Mouse (Mus musculus) adrenal gland, adult 8-10 months (tissue): ENCODE measurements around the gene Gm17482. TPM values are rescaled to one million over a fixed set of nuclear protein-coding genes. Genes with fewer than 3 reads are reported as not detected.

ENCODE experiments used
- DNase-seq: peaks from one replicate; pipeline ENCODE4 v3.0.0; 2022
- total RNA-seq, 4 experiments: library from RNA; stranded (reverse); gene quantifications; 2 replicates each; pipeline ENCODE4 v1.2.4; 2022

Gm17482 gene
- total RNA-seq, 4 experiments from 2014 or later, result not detected

DNA sequence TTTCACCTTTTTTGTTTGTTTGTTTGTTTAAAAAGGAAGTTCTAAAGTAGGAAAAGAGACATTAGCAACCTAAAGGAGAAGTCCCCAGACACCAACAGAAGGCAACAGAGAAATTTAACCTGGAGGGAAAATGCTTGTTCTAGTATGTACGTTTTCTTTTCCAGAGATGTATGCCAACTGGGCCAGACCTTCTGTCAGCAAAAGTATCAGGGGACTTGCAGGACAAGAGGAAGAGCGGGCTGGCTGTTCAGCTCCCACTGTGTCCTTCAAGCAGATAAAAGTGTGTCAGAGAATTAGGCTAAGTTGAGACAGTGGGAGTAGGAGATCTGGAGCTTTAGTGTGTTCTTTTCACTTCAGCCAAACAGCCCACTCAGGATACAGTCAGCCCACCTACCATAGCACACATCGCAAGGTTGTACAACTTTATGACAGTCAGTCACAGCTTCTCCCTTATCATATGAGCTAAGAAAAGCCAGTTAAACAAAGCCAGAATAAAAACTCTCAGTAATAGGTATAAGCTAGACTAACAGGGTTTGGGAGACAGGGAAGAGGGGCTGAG, 18.4 kb downstream of the Gm17482 start:
- no peak for DNase-seq

DNA sequence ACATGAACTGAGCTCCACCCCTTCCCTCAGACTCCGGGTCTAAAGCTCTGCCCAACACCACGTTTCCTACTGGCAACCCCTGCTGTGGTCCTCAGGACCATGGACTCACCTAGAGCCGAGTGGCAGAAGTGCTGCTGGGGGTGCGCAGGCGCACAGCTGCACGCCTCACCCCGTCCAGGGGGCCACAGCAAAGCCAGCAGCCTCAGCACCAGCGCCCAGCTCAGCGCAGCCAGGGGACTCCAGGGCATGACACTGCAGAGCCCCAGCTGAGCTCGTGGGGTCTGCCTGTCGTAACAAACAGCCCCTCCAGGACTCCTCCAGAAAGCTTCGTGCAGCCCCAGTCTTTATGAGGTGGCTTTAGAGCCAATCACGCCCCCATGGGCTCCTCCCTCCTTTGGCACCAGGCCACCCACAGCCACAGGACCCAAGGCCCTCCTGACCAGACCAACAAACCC, 24.4 kb downstream of the Gm17482 start:
- DNase-seq, result no peak

DNA sequence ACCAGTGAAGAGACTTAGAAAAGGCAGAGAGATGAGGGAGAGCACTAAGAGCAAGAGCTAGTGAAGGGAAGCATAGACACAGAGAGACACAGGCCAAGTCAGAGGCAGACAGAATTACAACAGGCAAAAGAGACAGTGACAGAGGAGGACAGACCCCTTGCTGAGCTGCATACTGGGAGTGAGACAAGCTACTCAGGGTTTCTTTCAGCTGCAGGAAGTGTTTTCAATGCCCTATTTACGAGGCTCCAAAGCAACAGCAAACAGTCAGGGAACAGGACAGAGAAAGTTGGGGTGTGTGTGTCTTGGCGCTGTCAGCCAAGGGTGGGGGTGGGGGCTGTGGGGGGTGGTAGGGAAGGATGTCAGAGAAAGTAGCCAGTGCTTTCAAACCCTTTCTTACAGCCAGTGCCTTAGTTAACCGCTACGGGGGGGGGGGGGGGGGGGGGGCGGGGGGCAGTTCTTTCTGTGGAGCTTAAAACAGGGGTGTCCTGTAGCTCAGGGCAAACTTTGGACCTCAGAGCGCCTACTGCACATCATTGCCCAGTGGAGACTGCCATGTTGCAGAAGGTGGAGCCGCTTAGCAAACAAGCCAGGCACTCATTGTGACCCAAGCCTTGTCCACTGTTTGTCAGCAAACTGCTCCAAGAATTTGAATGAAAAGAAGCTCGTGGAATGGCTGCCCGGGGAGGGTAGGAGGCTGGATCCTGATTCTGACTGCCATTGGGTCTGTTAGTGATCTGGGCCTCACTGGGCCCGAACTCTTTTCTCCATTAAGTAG, 25.1 kb downstream of the Gm17482 start, which contains the start of gene Timp4:
Timp4 (minus strand) TSS at position 107 of the 775 bp plus-strand sequence.
- DNase-seq, result no peak

DNA sequence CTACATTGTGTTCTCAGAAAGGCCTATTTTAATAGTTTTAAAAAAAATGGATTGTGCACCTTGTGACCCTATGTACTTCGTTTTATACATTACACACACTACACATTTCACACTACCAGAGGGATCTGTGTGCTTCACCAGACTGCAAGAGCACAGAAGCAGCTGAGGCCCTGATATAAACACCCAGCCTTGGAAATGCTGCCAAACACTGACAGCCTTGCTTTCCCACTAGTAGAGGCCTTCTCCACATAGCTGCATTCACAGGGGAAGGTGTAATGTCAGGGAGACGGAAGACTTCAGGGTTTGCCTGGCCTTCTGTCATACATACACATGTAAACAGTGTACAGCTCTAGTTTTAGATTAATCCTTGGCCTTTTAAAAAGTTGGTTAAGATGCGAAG, 28.0 kb downstream of the Gm17482 start:
- DNase-seq, result no peak

DNA sequence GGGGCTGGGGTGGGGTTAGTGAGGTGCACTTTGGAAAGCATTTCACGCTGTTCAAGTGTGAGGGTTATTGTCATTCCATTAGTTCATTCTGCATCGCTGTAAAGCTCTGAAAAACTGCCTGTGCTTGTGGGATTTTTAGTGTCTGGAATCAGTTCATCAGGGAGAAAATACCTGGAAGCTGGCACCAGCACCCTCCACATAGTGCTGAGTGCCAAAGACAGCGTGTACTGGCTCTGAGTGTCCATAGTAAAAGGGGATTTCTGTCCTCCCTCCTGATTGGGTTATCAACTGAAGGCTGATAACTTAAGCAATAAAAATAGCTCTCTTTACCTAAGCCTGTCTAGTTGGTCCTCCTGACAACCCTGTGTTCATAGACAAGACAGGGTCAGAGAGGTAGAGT, 33.4 kb downstream of the Gm17482 start:
- DNase-seq, result no peak

DNA sequence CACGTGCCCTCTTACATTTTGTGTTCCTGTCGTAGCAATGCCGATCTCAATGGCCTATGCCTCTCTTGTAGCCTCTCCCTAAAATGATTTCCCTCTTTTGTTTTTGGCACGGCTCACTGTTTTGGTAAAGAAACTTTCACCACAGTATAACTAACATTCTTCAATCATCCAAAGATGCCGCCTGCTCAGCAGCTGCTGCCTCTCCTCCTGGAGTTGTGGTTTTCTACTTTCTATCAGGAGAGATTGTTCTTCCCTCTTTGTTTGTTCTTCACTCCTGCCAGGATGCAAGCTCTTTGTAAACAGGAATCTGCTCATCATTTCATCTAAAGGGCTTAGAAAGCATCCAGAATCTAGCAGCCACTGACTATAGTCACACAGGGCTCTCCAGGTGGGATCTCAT, 39.6 kb downstream of the Gm17482 start:
- no peak for DNase-seq

DNA sequence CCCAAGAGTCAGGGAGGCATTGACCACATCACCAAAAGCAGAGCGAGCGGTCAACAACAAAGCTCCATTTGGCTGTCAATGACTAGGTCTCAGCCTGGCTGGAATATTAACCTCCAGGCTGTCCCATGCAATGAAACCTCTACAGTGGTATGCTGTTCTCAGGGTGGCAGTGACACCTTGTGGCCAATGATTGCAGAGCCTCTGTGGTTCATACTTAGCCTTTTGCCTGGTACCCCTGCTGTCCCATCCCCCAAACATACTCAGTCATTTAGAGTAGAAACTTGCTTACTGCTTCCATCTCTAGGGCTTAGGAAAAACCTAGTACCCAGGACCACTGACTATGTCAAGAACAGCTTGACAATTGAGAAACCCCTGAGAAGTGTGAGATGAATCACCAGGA, 40.8 kb downstream of the Gm17482 start:
- peak; percentile 65 for DNase-seq

DNA sequence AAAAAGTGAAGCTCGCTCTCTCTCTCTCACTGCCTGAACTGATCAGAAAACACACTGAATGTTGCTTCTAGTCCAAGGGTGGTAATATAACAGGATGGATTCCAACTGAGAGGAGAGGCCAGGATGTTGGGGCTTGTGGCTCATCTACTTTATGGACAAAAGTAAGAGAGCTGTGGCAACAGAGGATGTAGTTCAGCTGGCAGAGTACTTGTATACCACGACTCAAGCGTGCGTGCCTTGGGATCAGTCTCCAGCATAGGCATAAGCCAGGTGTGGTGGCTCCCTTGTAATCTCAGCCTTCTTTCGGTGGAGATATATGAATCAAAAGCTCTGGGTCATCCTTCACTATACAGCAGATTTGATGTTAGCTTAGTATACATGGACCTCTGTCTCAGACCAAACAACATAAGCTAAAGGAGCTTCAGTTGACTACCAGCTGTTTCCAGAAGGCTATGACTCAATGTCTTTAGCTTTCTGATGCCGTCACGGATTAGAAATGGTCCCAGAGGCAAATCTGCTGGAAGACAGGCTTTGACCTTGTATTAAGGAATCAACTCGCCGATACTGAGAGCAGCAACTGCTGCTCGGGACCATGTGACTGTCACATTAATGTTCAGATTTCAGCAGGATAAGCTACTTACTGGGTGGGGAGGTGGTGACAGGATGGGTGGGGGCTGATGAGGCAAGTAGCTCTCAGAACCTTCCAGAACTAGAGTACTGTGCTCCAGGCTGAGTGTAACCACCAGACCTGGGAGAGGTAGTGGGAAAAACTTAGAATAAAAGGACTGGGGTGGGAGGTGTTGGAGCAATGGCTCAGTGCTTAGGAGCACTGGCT, 41.6 kb downstream of the Gm17482 start:
- no peak for DNase-seq

DNA sequence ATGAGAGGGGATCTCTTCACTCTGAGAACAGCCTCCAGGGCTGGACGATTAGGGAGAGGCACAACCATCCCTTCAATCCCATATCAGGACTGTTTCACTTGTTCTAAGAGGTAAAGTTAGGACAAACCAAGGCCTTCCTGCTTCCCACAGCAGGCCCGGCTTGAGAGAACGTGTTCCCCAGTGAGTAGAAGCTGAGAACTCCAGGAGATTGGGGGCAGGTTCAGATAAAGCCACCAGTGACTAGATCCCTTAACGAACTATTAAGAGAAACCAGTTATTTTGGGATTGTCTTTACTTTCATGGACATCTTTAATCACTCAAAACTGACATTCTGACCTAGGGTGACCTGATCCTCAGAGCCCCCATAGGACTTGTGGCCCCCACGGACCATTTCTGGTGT, 42.4 kb downstream of the Gm17482 start:
- DNase-seq, result no peak

DNA sequence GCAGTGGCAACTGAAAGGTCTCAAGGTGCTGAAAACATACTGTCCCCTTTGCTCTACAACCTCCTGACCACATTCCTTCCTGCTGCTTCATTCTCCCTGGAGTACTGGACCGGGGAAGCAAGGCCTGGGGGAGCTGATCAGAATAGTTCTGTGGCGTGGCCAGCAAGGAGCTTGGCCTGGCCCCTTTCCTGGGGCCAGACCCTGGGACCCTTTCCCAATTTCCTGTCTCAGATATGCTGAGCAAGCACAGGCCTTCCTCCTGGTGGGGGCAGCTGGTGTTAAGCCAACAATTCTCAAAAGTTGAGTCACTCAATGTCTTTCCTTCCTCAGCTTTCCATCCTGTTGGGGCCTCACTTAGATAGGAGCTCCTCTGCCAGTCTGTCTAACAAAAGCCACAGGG, 42.9 kb downstream of the Gm17482 start:
- DNase-seq, result no peak

DNA sequence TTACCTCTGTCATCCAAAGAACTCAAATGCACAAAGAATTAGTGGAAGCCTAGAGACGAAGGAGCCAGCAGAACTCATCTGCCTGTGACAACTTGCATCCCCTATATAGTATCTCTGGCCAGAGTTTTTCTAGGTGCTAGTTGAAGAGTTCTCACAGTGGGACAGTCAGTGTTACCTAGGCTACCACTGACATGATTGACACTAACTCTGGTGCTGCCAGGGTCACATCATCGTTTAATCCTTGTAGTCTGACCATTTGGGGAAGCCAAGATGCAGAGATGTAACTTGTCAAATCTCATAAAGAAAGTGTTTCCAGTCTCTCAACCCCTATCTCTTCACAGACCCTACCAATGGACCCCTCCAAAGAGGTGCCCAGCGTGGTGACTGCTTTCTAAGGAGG, 44.2 kb downstream of the Gm17482 start:
- no peak for DNase-seq

DNA sequence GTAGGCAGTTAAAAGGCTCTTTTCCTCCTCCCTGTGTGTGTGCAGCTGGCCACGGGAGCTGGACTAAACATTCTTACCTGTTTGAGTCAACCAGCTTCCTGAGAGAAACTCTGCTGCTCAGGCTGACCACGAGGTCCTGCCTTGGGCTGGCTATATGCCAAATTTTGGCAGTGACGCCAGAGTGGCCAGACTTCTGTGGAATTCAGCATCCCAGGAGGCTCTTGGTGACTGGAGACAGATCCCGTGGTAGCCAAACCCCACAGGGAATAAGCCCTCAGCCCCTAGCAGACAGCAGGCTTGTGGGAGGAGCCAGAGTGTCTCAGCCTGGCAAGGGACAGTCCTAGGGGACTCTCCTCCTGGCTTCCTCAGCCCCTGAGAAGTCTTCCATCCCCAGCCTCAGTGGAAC, 44.7 kb downstream of the Gm17482 start:
- no peak for DNase-seq

DNA sequence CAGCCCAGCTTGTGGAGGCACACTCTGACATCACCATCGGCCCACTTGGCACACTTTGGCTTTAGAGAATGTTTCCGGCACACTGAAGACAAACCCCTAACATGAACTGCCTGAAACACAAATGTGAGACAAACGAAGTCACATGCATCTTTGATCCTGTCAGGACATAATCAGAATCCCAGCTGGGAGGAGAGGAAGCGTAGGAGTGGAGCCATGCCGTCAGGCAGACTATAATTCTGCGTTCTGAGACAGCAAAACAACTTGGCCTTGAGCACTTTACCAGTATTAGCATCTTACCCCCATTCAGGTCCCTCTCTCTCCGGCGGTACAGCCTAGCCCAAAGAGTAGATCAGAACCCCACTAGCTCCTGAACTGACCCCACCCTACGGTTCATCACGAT, 46.2 kb downstream of the Gm17482 start:
- DNase-seq, result no peak

DNA sequence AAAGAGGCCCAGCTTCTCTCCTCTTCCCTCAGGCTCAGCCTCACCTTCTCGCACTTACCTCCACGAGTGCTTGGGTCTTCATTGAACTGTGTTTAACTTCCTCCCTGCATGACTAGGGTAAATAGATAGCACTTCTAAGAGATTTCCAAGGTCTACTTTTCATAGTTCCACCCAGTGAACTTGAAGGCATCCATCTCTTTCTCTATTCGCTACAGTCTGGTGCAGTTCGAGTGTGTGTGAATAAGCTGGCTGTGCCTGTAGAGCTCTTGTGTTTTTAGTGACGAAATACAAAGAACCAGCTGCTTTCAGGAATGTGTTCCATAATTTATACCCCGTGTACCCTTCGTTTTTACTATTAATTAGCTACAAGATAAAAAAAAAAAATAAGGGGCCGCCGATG, 47.6 kb downstream of the Gm17482 start:
- no peak for DNase-seq

DNA sequence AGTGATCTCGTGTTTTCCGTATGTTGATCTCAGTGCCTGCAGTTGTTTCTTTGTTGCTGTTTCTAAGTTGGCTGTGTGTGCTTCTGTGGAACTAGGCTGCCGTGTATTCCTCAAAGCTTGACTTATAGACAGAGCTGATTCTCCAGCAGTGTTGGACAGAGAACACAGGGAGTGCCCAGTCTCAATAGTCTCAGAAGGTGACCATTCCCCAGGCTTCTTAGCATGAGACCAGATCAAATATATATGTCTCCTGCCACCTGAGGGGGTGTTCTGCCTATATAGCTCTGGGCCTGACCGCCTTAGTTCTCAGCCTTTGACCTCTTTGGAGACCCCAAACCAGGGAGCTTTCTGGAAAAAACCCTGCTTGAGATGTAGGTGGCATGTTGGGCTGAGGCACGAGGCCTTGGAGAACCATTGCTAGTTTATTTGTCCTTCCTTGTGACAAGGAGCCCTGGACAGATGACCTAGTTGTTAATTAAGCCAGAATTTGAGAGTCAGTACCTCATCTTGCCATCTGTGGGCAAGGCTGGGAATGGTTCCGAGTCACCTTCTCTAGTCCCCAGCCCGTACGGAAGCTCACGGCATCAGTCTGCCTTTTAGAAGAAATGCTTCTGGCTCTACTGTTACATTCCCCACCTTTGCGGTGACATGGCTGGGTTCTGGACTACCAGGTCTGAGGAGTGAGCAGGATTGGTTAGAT, 48.1 kb downstream of the Gm17482 start:
- DNase-seq, result no peak

DNA sequence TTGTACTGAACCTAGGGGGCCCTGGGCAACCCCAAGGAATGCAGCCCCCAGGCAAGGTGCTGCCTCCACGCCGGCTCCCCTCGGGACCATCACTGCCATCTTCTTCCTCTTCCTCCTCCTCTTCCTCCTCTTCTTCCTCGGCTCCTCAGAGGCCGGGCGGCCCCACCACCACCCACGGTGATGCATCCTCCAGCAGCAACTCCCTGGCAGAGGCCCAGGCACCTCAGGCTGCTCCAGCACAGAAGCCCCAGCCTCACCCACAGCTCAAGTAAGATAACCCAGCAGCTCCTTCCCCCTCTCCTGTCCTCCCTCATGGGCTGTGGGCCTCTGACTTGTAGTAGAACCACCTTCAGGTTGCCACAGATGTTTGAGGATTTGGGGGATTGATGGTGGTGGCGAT, 50.9 kb downstream of the Gm17482 start:
- no peak for DNase-seq

DNA sequence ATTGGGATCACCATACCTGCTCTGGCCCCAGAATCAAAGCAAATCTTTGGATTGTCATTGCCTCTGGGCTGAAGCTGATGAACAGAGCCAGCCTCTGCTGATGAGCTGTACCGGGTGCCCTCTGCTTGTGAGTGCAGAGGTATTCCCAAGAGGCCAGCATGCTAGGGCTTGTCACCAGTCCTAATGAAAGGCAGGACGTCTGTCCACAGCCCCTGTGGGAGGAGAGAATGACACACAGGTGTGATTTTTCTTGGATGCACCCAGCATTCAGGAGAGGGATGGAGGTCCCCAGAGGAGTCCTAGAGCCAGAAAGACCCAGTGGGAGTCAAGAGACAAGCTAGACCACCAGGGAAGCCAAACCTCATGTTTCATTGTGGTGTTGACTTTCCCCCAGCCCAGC, 52.5 kb downstream of the Gm17482 start:
- no peak for DNase-seq

DNA sequence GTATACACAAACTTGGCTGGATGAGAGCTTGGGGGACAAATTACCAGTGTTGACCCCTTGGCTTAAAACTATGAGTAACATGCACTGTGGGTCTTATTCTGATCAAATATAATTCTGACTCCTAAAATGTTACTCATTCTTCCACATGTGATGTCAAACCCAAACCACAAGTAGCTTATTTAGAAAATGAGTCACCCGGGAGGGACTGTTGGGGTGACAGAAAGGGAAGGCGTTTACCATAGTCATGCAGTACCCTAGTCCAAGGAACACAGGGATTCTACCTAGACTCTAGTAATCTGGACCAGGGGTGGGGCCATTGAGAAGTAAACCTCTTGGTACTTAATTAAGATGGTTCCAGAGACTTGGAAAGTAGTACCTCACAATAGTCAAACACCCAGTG, 57.0 kb downstream of the Gm17482 start:
- no peak for DNase-seq

DNA sequence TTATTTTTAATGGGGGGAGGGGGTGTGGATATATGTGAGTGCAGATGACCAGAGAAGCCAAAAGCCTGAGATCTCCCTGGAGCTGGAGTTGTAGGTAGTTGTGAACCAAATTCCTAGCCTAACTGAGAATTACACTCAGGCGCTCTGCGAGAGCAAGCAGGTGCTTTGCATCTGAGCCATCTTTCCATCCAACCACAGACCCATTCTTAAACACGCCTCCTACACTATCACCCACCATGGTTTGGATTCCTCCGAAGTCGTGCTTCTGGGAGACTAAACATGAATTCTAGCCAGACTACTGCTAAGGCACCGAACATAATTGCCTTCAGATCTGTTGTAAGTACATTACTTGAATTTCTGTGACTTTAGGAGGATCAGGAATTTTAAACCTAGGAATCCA, 59.3 kb downstream of the Gm17482 start:
- DNase-seq, result no peak

DNA sequence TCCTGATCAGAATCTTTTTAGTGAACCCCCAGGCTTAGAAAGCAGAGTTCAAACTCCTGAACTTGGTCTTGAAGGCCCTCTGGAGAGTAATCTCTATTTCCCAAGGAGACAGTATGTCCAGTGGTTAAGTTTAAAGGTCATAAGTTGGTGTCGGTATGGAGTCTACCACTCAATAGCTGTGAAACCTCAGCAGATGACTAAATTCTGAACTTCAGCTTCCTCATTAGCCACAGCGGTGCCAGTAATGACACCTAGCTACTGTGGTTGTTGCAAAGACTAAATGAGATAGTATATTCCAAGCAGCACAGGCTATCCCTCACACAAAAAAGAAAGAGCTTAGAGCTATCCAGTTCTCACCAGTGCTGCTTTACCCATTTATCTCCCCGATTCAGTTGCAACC, 61.1 kb downstream of the Gm17482 start:
- no peak for DNase-seq

DNA sequence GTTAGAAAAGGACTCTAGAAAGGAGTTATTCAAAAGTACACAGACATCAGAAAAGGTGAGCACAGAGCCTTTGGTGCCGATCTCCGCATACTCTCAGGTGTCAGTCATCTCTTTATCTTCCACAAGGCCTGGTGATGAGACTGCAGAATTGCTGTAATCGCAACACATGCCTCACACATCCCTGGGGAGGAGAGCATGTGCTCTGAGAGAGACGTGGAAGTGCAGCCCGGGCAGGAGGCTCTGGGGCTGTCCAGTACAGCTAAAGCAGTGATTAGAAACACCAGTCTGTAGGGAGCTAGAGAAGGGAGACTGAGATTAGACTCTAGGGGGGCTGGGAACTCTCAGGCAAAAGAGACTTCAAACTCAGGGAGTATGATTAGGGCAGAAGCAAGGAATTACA, 63.4 kb downstream of the Gm17482 start:
- DNase-seq, result no peak

DNA sequence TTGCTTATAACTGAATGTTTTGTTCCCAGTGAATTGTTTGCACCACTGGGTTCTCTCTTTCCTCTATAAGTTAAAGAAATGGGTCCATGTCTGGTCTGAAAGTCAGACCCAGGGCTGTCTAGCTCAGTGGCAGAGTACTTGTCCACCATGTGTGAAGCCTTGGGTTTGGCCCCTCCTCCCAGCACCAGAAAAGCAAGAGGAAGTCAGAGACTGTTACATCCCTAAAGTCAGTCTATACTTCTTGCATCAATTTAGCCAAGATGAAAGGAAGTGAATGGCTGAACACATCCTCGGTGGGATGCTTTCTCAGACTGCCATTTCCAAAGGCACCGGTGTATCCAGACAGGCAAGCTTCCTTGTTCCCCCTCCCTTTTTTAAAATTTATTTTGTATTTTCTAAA, 63.9 kb downstream of the Gm17482 start:
- DNase-seq, result no peak

DNA sequence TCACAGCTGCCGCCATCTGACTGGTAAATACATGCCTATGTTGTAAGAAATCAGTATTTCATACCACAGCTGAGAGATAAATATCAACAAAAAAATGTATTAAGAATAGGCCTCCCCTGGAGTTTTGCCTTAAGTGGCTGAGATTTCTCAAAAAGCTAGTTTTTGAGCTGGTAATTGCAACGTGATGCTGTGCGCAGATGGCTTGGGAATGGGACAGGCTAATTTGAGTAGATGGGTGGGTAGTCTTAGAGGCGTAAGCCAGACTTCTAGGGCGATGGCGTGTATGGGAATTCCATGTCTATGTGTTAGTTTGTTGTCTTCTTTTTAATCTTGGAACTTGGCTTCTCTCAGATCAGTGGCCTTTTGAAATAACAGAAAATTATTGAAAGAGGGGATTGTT, 64.7 kb downstream of the Gm17482 start:
- no peak for DNase-seq
